Mouse (Mus musculus) adipocyte (in vitro differentiated cells): ENCODE data around the gene Srebf1.

Source experiments
- DNase-seq: peaks from one replicate; pipeline ENCODE4 v3.0.0-alpha.2; 2016; ENCODE audit warnings: low spot score

The Srebf1 gene

DNA sequence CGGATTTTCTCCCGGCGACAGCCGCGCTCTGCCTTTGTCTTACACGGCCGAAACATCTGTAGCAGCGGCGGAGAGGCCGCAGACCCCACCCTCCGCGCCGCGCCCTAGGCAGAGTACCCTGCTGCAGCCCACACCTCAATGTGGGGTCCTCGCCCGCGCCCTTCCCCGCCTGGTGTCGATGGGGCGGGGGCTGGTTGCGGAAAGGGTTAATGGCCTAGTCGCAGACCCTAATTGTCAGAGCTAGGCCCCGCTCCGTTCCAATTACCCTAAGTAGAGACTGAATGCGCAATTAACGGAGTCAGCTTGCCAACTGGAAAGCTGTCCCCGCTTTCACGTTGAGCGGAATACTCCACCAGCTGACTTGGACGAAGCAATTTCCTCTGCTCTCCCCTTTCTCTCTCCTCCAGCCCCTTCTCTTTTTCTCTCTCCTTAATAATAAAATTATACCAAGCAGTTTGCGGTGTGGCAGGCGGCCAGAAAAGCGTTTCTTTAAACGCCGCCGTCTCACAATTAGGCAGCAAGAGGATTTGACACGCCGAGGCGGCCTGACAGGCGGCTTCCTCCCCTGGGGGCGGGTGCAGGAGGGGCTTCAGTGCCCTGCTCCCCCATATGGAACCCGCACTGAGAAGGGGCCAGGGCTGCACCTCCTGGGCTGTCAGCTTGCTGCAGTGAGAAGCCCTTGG is 45.3 kb downstream of the Srebf1 start:
- DNase-seq: no peak

- DNase-seq: no peak
These were observed 46.0 kb downstream of the Srebf1 start for GRCm38 (mm10) chr11:60176182-60176974.

DNA sequence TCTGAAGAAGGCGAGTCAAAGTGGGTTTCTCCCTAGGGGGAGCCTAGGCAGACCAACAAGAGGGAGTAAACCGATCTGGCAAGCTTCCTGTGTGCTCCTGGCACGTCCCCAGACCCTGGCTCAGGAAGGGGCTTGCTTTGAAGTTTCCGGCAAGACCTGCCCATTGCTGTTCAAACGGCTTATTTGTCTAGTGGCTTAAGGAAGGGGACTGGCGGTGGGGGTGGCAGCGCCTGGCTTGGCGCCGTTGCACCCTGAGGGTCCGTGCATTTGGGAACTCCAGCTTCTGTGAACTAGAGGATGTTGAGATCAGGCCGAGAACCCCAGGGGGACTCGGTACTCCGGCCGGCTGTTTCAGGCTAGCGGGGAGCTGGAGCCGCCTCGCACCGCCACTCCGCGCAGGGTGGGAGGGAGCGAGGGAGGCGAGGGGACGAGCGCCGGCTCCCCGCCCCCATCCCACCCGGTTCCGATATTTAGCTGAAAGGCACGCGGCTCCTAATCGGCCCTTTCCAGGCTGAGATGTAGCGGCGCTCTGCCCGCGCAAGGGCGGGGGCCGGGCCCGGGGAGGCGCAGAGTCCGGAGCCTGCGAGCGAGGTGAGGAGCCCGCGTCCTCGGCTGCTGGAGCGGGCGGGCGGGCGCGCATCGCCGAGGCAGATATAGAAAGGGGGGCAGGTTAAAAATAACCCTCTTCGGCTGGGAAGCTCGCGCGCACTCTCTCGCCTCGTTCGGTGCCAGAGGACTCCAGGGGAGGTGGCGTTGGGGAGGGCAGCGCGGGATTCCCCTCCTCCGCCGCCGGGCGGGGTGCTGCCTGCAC is 46.8 kb downstream of the Srebf1 start:
- DNase-seq: peak; percentile 36

DNA sequence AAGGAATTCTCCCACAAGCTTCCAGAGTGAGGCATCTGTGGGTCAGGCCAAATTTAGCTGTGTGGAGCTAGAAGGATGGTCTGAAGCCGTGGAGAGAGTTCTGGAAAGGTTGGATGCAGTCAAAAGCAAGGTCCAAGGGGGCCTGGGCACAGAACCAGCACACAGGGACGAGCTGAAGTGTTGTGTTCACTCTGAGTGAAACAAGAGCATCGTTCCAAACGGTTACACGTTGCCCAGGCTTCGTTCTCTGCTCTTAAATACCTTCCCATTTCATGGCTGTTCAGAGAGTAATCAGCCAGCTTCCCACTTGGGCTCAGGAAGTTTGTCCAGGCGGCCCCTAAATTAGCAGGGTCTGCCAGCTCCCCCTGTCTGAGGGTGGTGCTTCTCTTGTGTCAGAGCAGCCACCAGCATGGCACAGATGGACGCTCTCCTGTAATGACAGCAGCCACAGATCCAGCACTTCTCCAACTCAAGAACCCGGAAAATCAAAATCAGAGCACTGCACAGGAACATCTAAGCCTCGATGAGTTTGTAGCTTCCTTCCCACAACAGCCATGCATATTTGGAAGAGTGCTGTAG is 48.7 kb downstream of the Srebf1 start:
- no peak for DNase-seq

DNA sequence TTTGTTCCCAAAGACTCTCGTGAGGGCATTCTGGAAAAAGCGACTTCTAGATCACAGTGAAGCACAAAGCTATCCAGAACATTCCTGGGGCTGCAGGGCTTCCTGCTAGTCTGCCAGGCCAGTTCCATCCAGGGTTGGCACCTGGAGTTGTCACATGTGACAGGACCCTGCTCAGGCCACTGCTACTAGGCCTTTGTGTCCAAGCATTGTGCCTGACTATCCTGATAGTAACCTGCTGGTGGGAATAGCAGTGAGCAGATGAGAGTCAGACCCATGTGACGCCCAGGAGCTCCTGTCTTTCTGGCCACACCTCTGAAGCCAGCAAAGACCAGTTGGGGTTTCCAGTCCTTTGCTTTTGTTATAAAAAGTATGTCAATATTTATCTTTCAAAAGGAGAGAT is 50.3 kb downstream of the Srebf1 start:
- no peak for DNase-seq

DNA sequence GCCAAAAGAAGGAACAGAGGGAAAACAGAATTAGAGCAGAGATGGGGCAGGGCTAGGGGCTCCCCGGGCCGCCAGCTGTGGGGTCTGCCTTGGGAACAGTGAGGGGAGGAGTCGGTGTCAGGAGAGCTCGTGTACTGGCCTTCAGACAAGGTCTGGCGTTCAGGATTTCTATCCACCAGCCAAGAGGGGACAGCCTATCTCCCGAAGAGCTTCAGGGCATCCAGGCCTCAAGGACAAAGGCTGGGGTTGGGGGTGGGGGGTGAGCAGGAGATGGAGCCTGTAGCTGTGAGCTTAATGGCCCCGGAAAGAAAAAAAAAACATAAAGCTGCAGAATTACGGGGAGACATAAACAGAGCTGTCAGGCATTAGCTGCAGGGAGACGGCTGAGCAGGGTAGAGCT is 53.6 kb downstream of the Srebf1 start:
- no peak for DNase-seq

- peak; percentile 45 for DNase-seq
These were observed 57.3 kb downstream of the Srebf1 start for GRCm38 (mm10) chr11:60165076-60165475.

- peak; percentile 53 for DNase-seq
These were observed 57.9 kb downstream of the Srebf1 start for GRCm38 (mm10) chr11:60164450-60164849.

DNA sequence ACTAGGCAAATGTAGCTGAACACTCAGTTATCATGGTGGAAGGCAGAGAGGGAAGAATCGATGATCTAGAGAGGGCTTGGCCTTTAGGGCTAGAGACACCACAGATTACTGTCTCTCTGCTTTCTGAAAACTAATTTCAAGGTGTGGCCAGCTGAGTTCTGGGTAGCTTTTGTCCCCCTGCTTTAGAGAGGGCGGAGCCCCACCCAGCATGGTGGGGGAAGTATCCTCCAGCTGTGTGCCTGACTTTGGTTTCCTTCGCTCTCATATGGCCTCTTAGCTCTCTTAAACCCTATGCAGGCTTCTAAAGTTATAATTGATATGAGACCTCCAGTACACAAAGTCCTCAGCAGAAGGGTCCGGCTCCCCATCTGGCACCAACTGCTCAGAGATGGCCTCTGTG is 59.0 kb downstream of the Srebf1 start:
- DNase-seq: no peak

DNA sequence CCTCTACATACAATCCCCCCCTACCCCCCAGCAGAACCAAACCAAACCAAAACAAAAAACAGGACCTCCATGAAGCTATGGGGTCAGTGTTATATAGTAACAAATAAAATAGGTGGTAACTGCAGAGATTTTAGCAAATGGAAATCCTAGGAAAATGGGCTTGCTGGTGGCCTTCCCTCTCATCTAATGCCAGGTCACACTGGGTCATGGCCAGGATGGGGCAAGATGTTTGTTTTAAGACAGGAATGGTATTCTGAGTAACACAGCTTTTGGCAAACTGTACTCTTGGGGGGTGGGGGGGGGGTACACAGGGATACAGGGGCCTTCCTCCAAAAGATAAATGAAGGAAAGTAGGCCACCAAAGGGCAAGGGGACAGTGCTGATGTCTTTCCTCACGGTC is 59.8 kb downstream of the Srebf1 start:
- DNase-seq: no peak

DNA sequence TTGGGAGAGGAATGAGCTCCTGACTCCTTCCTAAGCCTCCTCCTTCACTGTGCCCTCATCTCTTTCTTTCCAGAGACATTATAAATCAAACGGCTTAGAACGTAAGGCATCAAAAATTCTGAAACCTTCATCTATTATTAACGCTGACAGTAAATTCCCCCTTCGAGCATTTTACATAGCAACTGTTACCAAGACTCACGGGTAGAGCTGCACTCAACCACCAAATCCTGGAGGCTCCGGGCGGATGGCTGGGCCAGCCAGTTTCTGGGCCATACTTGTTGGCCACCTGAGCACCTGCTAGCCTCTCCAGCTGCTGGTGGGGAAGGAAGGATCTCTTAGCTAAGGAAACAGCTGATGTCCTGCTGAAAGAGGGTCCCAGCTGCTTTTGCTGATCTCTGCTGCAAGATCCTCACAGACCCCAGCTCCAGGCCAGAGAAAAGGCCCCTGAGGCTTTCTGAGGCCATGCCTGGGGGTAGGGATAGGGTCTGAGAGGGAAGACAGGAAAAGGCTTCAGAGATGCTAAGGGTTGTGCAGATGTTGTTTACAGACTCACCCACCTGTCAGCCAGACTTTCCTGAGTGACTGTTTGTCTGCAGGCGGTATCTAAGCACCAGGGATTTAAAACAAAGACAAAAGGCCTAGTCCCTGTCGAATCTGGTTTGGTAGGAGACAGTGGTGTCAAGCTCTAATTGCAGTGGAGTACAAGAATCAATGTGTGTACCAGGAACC is 61.1 kb downstream of the Srebf1 start:
- no peak for DNase-seq

- DNase-seq: no peak
These were observed 61.8 kb downstream of the Srebf1 start for GRCm38 (mm10) chr11:60160454-60161114.

- no peak for DNase-seq
These were observed 62.4 kb downstream of the Srebf1 start for GRCm38 (mm10) chr11:60159955-60160354.

- no peak for DNase-seq
These were observed 64.1 kb downstream of the Srebf1 start for GRCm38 (mm10) chr11:60158271-60158670.

DNA sequence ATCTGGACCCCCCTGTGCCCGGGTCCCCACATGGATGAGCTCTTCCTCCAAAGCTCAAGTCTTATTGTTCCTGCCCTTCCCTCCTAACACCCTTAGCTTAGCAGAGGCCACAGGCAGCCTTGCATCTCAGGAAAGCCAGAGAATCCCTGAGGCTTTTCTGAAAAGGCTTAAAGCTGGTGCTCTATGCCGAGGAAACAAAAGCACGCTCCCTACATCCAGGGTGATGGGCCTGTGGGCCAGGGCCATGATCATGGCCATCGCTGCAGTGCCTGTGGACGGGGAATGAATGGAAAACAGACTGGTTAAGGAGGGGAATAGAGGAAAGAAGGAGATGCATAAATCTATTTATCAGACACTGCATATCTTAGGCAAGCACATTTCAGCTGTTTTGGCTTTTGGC is 66.7 kb downstream of the Srebf1 start:
- no peak for DNase-seq

GRCm38 (mm10) chr11:60153936-60154335 is 68.4 kb downstream of the Srebf1 start:
- DNase-seq: no peak

DNA sequence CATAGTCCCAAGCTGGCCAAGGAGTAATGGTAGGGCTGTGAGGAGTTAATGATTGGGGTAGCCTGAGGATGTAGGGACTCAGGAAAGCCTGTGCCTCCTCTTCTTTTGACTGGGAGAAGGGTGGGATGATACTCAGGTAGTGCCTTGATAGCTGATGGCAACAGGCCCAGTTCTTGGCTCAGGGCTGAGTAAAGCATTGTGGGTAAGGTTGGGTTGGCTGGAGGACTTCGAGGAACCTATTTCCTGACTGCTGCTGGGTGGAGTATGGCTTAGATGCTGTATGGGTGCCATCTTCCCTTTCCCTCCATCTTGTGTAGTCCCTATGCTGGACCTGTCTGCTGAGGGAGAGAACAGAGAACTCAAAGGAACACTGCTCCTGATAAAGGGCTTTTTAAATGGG is 70.0 kb downstream of the Srebf1 start:
- no peak for DNase-seq

DNA sequence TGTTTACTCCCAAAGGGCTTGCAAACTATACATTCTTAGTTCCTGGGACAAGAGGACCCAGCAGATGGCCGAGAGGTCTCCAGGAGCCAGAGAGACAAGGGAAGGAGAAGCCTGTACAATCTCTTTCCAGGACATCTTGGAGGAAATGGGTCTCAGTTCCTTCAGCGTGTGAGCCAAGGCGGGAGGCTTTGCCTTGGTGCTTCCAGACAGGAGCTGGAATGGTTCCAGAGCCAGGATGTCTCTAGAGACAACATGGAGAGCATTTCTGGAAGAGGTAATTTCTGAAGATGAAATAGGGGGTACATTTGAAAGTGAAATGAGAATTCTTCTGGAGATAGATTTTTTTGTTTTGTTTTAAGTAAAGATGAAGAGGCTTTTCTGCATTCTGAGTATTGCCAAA is 71.7 kb downstream of the Srebf1 start:
- DNase-seq: no peak
